Mouse (Mus musculus) stomach, postnatal 0 days (tissue): Measurements from ENCODE around the gene Iqschfp.

Source experiments
- CTCF ChIP-seq: IDR thresholded peaks from 2 replicates; pipeline ENCODE4 v1.5.1; 2016; ENCODE audit warnings: antibody characterized with exemption, low read depth, mild to moderate bottlenecking, moderate library complexity
- EP300 ChIP-seq: optimal IDR thresholded peaks from 2 replicates; pipeline ENCODE3; 2016; ENCODE audit warnings: antibody characterized with exemption

DNA sequence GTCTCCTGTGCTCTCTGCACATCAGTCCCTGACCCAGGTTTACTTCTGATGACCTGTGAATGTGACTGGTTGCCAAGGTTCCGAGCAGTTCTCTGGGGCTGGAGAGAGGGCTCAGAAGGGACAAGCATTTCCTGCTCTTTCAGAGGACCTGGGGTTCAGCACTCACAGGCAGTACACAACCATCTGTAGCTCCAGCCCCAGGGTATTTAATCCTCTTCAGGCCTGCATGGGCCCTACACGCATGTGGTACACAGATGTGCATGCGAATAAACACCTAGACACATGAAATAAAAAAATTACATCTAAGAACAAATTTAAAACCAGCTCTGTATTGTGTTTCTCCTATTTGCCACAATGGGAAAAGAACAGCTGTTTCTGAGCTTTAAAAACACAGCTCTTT is 676.1 kb downstream of the Iqschfp start:
- TF ChIP-seq CTCF (no peak), EP300 (no peak)
